Mouse (Mus musculus): ENCODE results near the gene Scp2. TPM values are rescaled to one million over a fixed set of nuclear protein-coding genes. Genes with fewer than 3 reads are reported as not detected.

Gene Scp2
- polyA plus RNA-seq, 1 experiment from 2014 or later, result 239 TPM

- no peak overlapping the region for H3K27ac ChIP-seq (ENCODE audit: low read depth)
- H3K9me3 ChIP-seq (ENCODE audit: low read depth, low read length), result no peaks in the 10 kb centered on the region
- no peak overlapping the region for H3K4me3 ChIP-seq (ENCODE audit: low read depth, low read length)
- H3K9ac ChIP-seq, result no peak overlapping the region
- no peak overlapping the region for H3K4me2 ChIP-seq
- DNase-seq (no peak), ATAC-seq (ENCODE audit: insufficient read depth) (no peak)
- no peaks in the 10 kb centered on the region for H3K4me1 ChIP-seq (ENCODE audit: insufficient read depth)
- TF ChIP-seq CTCF (IDR thresholded peaks at IDR 0.05; ENCODE audit: low read depth), result no peak
- no peaks in the 10 kb centered on the region for H3K27me3 ChIP-seq (ENCODE audit: insufficient read depth, low read length)
- WGBS, result 82% methylated on average over 4 of the region's 4 CpGs
- peaks cover 59% of the 10 kb centered on the region for H3K36me3 ChIP-seq (ENCODE audit: insufficient read depth)
These were observed 84.0 kb downstream of the Scp2 start for GRCm38 (mm10) chr4:108060774-108061173.

GRCm38 (mm10) chr4:108059601-108060379, 85.0 kb downstream of the Scp2 start:
- H3K4me1 ChIP-seq (ENCODE audit: insufficient read depth), result no peaks in the 10 kb centered on the region
- H3K36me3 ChIP-seq (ENCODE audit: insufficient read depth), result peaks cover 69% of the 10 kb centered on the region
- no peaks in the 10 kb centered on the region for H3K27me3 ChIP-seq (ENCODE audit: insufficient read depth, low read length)
- DNase-seq (no peak), ATAC-seq (ENCODE audit: insufficient read depth) (no peak)
- WGBS, result 82% methylated on average over 19 of the region's 19 CpGs
- H3K27ac ChIP-seq (ENCODE audit: low read depth), result no peak overlapping the region
- H3K9me3 ChIP-seq (ENCODE audit: low read depth, low read length), result no peaks in the 10 kb centered on the region
- H3K4me2 ChIP-seq, result no peak overlapping the region
- no peak for TF ChIP-seq CTCF (IDR thresholded peaks at IDR 0.05; ENCODE audit: low read depth)
- H3K4me3 ChIP-seq (ENCODE audit: low read depth, low read length), result no peak overlapping the region
- H3K9ac ChIP-seq, result no peak overlapping the region

- no peaks in the 10 kb centered on the region for H3K9me3 ChIP-seq (ENCODE audit: low read depth, low read length)
- no peak overlapping the region for H3K27ac ChIP-seq (ENCODE audit: low read depth)
- TF ChIP-seq CTCF (IDR thresholded peaks at IDR 0.05; ENCODE audit: low read depth), result no peak
- WGBS, result 40% methylated on average over 10 of the region's 10 CpGs
- H3K4me3 ChIP-seq (ENCODE audit: low read depth, low read length), result no peak overlapping the region
- H3K36me3 ChIP-seq (ENCODE audit: insufficient read depth), result peaks cover 73% of the 10 kb centered on the region
- DNase-seq, result peak; percentile 49
- H3K9ac ChIP-seq, result no peak overlapping the region
- H3K4me2 ChIP-seq, result no peak overlapping the region
- H3K4me1 ChIP-seq (ENCODE audit: insufficient read depth), result no peaks in the 10 kb centered on the region
- ATAC-seq (ENCODE audit: insufficient read depth), result peak; percentile 55; the same call in 1 of the 2 replicates
- no peaks in the 10 kb centered on the region for H3K27me3 ChIP-seq (ENCODE audit: insufficient read depth, low read length)
These were observed 86.6 kb downstream of the Scp2 start for GRCm38 (mm10) chr4:108058166-108058565.

- WGBS, result 88% methylated on average over 2 of the region's 2 CpGs
- Histone ChIP-seq H3K27me3 (ENCODE audit: insufficient read depth, low read length) (no peaks in the 10 kb centered on the region), H3K9me3 (ENCODE audit: low read depth, low read length) (no peaks in the 10 kb centered on the region), H3K27ac (ENCODE audit: low read depth) (no peak overlapping the region), H3K4me1 (ENCODE audit: insufficient read depth) (no peaks in the 10 kb centered on the region), H3K4me2 (no peak overlapping the region), H3K9ac (no peak overlapping the region), H3K36me3 (ENCODE audit: insufficient read depth) (peaks cover 72% of the 10 kb centered on the region), H3K4me3 (ENCODE audit: low read depth, low read length) (no peak overlapping the region)
- no peak for ATAC-seq (ENCODE audit: insufficient read depth)
- DNase-seq, result no peak
- TF ChIP-seq CTCF (IDR thresholded peaks at IDR 0.05; ENCODE audit: low read depth), result no peak
These were observed 87.6 kb downstream of the Scp2 start for GRCm38 (mm10) chr4:108057247-108057646.

- peak overlapping the region; percentile 20; the same call in 1 of the 2 replicates for H3K27ac ChIP-seq (ENCODE audit: low read depth)
- no peak overlapping the region for H3K9ac ChIP-seq
- H3K27me3 ChIP-seq (ENCODE audit: insufficient read depth, low read length), result no peaks in the 10 kb centered on the region
- H3K4me2 ChIP-seq, result no peak overlapping the region
- DNase-seq (peak; percentile 81), ATAC-seq (ENCODE audit: insufficient read depth) (peak; percentile 85; the same call in 1 of the 2 replicates)
- no peak for TF ChIP-seq CTCF (IDR thresholded peaks at IDR 0.05; ENCODE audit: low read depth)
- no peaks in the 10 kb centered on the region for H3K4me1 ChIP-seq (ENCODE audit: insufficient read depth)
- WGBS, result 60% methylated on average over 10 of the region's 10 CpGs
- peaks cover 74% of the 10 kb centered on the region for H3K36me3 ChIP-seq (ENCODE audit: insufficient read depth)
- no peaks in the 10 kb centered on the region for H3K9me3 ChIP-seq (ENCODE audit: low read depth, low read length)
- no peak overlapping the region for H3K4me3 ChIP-seq (ENCODE audit: low read depth, low read length)
These were observed 88.9 kb downstream of the Scp2 start for GRCm38 (mm10) chr4:108055873-108056272.

- Histone ChIP-seq H3K36me3 (ENCODE audit: insufficient read depth) (peaks cover 76% of the 10 kb centered on the region), H3K27ac (ENCODE audit: low read depth) (no peak overlapping the region)
- no peak for ATAC-seq (ENCODE audit: insufficient read depth)
These were observed 92.1 kb downstream of the Scp2 start for GRCm38 (mm10) chr4:108052673-108053072.

GRCm38 (mm10) chr4:108051687-108052274, 93.0 kb downstream of the Scp2 start:
- no peak for DNase-seq
- Histone ChIP-seq H3K4me1 (ENCODE audit: insufficient read depth) (no peaks in the 10 kb centered on the region), H3K9me3 (ENCODE audit: low read depth, low read length) (no peaks in the 10 kb centered on the region), H3K27me3 (ENCODE audit: insufficient read depth, low read length) (no peaks in the 10 kb centered on the region), H3K36me3 (ENCODE audit: insufficient read depth) (peaks cover 82% of the 10 kb centered on the region), H3K27ac (ENCODE audit: low read depth) (no peak overlapping the region), H3K4me2 (no peak overlapping the region), H3K4me3 (ENCODE audit: low read depth, low read length) (no peak overlapping the region), H3K9ac (no peak overlapping the region)
- 81% methylated on average over 10 of the region's 10 CpGs for WGBS
- TF ChIP-seq CTCF (IDR thresholded peaks at IDR 0.05; ENCODE audit: low read depth), result no peak
- ATAC-seq (ENCODE audit: insufficient read depth), result no peak

More at GRCm38 (mm10) chr4:108052673-108053072, 92.1 kb downstream of the Scp2 start:
- 73% methylated on average over 8 of the region's 8 CpGs for WGBS
- H3K4me2 ChIP-seq, result no peak overlapping the region
- no peak overlapping the region for H3K9ac ChIP-seq
- no peak overlapping the region for H3K4me3 ChIP-seq (ENCODE audit: low read depth, low read length)
- no peak for DNase-seq
- no peaks in the 10 kb centered on the region for H3K9me3 ChIP-seq (ENCODE audit: low read depth, low read length)
- no peak for TF ChIP-seq CTCF (IDR thresholded peaks at IDR 0.05; ENCODE audit: low read depth)
- no peaks in the 10 kb centered on the region for H3K27me3 ChIP-seq (ENCODE audit: insufficient read depth, low read length)
- H3K4me1 ChIP-seq (ENCODE audit: insufficient read depth), result no peaks in the 10 kb centered on the region
